Mouse (Mus musculus) lung, adult 2 months (tissue): ENCODE measurements around the gene Rfx4.

ENCODE experiments used
- CTCF ChIP-seq: fragments of 200-500 bp; IDR thresholded peaks from 2 replicates; pipeline ENCODE4 v1.5.1; 2011; ENCODE audit warnings: mild to moderate bottlenecking, low read length, control low read depth; ENCODE audit not compliant: insufficient read depth
- POLR2A ChIP-seq: fragments of 200-500 bp; IDR thresholded peaks from 2 replicates; pipeline ENCODE4 v1.6.1; 2011; ENCODE audit warnings: low read depth, mild to moderate bottlenecking, control low read depth, low read length, borderline replicate concordance; ENCODE audit errors: extremely low read depth

DNA sequence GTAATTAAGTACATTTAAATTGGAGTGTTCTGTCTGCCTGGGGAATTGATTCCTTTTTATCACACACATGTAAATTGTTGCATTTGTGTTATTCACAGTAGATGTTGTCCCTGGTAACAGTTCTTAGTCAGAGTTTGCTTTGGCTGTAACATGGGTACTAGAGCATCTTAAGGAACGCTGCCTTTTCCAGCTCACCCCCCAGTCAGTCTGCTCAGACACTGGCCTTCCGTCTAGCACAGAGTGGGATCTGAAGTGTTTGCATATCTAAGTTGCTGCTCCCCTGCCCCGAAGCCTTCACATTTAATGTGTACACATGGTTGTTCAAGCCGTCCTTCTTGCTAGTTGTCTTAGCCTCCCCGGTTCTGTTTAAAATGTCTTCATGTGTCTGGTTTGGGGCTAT, 90.8 kb downstream of the Rfx4 start:
- TF ChIP-seq CTCF: no peak
- no peak for TF ChIP-seq POLR2A
